Mouse (Mus musculus) spleen, adult 12 weeks (tissue): ENCODE results near the gene Ubc.
"Not testable (repeated sequence)": the region's sequence is repeated elsewhere in the genome, so short reads cannot be mapped to it uniquely, and the experiment has no call there.

Experiments
- DNase-seq: peaks from one replicate; pipeline ENCODE4 v3.0.0; 2022; ENCODE audit warnings: low spot score

Ubc gene

DNA sequence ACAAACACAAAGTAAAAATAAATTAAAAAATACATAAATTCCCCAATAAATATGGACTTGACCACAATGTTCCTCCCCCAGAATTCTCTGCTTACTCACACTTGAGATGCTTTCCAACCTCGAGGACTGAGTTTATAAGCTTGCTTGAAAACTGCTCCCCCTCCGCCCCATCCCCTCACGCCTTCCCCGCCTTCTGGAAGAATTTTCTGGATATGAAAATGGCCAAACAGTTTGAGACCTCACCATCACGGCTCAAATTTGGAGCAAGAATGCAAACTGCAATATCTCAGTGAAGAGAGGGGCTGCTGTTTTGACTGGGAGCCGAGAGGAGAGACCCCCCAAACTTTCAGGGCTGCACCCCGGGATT lies 14.5 kb upstream of the Ubc start:
- no peak for DNase-seq

DNA sequence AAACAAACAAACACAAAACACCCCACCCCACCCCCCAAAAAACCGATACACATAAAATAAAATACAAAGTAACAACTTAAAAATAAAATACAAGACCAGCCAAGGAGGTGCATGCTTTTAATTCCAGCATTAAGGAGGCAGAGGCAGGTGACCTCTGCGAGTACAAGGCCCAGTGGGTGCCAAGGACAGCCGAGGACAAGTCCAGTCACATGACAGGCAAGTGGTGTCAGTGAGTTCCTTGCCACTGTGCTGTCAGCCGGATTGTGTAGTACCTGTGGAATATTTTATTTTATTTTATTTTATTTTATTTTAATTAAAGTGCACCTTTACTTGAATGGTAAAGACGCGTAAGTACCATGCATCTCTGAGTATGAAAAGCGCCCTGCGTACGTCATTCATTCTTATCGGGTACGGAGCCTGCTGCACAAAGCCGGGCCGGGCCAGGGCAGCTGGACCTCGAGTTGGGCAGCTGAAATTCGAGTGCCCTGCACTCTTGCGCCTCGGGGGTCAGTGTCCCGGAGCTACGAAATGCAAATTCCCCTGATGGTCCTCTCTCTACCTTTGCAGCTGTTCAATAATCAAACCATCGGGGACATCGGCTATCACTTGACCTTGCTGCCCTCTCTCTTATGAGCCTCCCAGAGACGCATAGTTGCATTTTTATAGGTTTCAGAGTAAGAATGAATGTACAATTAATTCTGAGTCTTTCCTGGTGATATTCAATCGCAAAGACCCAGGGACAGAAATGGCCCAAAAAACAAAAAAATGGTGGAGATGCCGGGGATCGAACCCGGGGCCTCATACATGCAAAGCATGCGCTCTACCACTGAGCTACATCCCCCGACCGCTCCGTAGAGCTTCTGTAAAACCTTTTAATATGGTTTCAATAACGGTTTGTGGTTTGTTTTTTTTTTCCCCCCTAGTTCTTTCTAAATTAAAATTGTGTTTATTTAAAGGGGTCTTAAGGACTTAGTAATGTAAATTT lies 13.8 kb upstream of the Ubc start:
- peak; percentile 69 for DNase-seq

DNA sequence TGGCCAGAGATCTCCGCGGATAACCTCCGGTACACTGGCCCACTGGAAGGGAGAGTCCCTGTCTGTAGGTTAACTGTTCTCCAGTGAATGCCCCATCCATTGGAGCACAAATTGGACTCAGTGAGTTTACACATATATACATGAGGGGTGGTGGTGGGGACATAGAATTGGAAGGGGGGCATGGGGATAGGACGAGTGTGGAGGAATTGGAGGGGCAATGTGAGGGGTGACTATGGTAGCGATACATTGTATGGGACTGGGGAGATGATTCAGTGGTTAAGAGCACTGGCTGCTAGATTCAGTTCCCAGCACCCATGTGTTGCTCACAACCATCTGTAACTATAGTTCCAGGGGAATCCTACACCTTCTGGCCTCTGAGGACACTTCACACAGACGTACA lies 13.0 kb upstream of the Ubc start:
- DNase-seq: no peak

DNA sequence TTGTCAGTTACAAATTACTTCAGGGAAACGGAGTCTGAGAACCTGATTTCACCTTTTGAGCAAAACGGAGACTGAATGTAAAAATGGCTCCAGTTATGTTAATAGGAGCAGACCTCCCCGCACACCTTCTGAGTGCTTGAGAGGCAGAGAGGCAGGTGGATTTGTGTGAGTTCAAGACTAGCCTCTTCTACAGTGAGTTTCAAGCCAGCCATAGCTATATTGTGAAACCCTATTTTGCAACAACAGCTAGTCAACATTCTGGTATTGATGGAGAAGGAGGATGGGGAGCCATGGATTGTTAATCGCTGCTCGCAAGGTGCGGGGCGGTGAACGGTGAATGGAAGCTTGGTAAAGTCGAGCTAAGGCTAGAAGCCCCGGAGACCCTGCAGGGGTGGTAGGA lies 12.5 kb upstream of the Ubc start:
- no peak for DNase-seq

DNA sequence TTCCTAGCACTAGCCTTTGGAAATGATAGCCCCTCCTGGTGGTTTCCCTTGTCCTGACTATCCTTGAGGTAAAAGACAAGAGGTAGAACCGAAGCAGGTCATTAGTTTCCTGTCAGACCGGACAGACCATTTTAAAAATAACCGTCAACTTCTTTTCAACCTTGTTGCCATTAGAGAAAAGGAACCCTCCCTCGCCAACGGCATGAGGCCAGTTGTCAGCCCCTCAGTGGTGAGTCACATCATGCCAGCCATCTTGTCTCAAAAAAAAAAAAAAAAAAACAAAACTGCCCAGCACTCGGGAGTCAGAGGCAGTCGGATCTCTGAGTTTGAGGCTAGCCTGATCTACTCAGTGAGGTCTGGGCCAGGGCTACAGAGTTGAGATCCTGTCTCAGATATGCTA lies 10.9 kb upstream of the Ubc start:
- DNase-seq: no peak

DNA sequence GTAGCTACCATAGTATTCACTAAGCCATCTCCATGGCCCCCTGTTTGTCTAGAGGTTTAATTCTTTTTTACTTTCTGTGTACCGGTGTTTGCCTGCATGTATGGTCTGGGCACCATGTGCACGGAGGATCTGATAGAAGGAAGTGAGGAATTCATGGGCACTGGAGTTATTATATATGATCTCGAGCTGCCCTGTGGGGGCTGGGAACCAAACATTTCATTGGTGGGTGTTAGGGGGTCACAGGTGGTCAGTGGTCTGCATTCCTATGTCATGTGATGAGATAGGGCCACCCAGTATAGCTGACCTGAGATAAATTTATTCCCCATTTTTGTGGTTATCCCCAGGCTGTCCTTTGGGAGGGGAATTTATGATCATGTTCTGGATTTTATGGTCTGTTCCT lies 5.0 kb upstream of the Ubc start:
- DNase-seq: no peak

DNA sequence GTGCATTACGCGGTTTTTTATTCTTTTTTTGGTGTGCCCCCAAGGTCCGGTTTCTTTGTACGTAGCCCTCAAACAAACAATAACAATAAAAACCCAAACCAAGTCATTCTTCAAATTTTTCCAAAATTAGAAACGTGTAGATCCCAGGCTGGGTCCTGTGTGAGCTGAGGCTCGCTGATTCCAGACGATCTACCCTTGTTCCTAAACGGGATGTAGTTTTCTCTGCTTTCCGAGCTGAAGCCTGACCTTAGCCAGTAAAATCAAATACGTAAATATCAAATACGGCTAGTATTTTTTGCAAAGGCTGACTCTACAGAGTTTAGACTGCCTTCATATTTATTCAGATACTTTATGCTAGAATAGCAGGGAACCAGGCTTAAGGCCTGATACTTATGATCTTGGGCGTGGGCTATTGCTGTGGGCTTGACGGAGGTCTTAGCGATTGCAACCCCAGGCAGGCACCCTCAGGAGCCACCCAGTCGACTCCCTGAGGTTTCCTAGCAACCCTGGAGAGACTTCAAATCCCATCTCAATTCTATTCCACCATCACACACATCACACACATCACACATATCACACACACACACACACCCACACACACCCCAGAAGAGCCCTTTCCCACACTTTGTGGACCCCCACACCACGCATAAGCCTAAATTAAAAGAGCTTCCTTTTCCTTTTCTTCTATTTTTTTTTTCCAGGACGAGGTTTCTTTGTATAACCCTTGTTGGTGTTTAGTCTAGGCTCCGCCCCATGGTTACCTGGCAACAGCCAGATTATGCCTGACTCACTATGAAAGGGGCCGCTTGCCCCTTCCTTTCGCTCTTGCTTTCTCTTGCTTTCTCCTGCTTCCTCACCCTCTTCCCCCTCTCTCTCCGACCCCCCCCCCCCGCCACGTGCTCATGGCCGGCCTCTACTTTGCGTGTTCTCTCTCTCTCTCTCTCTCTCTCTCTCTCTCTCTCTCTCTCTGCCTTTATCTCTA lies 3.9 kb upstream of the Ubc start:
- DNase-seq: peak; percentile 74

DNA sequence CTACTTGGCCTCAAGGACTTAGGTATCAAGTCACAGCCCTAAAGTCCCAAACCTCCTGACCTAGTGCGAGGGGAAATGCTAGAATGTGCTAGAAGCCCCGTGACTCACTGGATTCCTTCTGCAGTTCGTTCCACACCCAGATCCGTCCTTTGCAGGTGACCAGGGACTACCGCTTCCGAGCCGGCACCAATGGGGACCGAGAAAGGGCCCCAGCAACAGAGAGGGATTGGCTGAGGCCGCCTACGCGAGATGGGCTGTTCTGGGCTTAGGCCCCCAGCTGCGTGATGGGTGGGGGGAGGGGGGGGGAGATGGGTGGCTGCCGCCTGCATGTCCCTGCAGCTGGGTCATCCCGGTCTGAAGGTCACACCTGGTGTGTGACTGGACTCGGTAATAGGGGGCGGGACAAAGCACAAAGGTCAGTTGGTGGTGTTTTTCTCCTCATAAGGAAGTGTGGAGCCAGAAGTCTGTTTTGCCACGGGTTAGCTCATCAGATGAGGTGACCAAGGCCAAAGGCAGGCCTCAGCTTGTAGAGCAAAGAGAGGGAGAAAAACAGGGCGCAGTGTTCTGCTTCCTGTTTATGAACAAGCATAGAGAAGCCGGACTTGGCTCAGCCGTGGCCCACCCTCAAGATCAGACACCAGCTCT lies 3.1 kb upstream of the Ubc start:
- DNase-seq: peak; percentile 91

DNA sequence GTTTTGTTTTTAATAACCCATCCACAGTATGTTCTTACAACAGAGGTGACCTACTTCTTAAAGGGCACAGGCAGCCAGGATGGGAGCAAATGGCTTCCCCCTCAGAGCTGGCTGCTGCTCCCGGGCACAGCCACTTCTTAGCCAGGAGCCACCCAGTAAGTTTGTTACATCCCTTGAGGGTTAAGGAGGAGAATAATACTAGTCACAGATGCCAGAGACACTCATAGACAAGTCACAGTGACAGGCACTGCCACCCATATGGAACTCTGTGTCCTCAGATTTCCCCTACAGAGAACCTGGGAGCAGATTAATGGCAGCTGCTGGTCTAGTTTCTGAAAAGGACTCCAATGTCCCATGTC lies 2.6 kb upstream of the Ubc start:
- DNase-seq: no peak

DNA sequence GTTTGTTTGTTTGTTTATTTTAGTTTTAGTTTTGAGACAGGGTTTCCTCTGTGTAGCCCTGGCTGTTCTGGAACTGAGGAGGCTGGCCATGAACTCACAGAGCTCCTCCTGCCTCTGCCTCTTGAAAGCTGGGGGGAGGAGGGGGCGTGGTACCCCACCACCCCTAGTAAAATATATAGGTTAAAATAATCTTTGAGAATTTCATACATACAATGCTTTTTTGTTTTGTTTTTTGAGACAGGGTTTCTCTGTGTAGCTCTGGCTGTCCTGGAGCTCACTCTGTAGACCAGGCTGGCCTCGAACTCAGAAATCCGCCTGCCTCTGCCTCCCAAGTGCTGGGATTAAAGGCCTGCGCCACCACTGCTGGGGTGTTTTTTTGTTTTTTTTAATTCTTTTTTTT lies 2.2 kb upstream of the Ubc start:
- DNase-seq: not testable (repeated sequence)

DNA sequence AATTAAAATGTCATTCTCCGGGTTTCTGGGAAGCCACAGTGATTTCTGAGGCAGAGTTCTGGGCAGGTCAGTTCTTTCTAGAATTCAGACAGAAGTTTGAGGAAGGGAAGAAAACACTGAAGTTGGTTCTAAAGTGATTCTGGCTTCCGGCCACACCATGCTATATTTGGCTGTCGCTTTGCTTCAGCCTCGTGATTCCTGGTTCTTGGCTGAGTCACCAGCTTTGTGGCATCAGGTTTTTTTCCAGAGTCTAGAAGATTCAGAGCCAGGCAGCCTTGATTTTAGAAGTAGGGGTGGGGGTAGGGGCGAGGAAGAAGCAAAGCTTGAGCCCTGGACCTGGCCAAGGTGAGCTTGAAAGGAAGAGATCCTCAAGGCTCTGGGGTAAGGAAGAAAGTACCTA lies 1.6 kb upstream of the Ubc start:
- DNase-seq: peak; percentile 34

DNA sequence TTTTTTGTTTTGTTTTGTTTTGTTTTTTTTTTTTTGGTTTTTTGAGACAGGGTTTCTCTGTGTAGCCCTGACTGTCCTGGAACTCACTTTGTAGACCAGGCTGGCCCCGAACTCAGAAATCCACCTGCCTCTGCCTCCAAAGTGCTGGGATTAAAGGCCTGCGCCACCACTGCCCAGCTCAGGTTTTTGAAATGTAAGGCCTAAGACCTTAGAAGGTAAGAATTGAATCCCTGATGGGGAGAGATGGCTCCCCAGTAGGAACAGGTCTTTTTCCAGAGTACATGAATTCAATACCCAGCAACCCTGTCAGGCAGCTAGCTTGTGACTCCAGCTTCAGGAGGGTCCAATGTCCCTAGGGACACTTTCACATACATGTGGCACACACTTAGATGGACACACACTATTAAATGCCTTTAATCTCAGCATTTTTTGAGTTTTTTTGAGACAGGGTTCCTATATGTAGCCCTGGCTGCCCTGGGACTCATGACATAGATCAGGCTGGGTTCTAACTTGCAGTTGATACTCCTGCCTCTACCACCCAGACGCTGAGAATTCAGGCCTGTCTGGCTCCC lies 990 bp upstream of the Ubc start:
- DNase-seq: no peak

DNA sequence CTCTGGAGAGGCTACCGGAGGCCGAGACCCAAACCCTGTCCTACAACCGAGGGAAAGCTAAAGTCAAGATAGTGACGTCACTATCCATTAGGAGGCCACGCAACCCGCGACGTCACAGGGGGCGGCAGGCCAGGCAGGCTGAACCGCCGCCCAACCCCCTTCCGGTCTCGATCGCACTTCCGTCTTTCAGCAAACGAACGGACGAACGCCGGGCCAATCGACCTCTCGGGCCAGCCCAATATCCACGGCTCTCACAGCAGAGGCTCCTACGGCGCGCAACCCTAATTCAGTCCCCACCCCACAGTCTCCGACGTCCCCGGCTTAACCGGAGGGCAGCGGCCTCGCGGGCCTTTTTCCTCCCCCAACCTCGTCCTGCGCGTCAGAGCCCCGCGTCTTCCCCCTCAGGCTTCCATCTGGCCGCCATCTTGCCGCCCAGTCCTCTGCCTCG lies 847 bp downstream of the Ubc start, which contains the start of gene Gm10382:
Gene Gm10382, plus strand, starts transcription at position 192 of the 448 bp plus-strand sequence.
- DNase-seq: peak; percentile 85

DNA sequence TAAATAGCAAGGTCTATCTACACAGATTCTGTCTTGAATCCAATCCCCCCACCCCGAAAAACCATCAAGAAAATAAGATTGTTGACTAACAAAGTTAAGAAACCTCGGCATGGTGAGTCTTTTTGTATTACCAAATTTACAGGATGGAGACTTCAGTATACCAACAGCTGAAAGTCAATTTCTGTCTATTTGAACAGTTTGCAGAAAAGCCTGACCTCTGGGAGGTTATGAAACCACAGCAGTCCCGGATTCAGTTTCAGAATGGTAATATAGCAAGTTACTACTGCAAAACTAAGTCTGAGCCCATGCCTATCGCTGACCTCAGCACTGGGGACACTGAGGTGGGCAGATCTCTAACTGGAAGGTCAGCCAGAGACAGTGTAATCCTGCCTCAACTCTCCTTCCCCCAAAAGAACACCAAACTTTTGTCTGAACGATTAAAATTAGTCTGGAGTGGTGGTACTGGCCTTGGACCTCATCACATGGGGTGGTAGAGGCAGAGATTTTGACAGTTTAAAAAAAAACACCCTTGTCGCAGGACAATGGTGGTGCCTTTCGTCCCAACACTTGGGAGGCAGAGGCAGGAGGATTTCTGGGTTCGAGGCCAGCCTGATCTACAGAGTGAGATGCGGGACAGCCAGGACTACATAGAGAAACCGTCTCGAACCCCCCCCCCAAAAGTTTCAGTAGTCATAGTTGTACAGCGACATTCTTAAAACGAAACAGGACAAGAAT lies 1.5 kb downstream of the Ubc start:
- DNase-seq: no peak

DNA sequence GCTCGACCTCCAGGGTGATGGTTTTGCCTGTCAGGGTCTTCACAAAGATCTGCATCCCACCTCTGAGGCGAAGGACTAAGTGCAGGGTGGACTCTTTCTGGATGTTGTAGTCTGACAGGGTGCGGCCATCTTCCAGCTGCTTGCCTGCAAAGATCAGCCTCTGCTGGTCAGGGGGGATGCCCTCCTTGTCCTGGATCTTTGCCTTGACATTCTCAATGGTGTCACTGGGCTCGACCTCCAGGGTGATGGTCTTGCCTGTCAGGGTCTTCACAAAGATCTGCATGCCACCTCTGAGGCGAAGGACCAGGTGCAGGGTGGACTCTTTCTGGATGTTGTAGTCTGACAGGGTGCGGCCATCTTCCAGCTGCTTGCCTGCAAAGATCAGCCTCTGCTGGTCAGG lies 2.7 kb downstream of the Ubc start:
- not testable (repeated sequence) for DNase-seq

DNA sequence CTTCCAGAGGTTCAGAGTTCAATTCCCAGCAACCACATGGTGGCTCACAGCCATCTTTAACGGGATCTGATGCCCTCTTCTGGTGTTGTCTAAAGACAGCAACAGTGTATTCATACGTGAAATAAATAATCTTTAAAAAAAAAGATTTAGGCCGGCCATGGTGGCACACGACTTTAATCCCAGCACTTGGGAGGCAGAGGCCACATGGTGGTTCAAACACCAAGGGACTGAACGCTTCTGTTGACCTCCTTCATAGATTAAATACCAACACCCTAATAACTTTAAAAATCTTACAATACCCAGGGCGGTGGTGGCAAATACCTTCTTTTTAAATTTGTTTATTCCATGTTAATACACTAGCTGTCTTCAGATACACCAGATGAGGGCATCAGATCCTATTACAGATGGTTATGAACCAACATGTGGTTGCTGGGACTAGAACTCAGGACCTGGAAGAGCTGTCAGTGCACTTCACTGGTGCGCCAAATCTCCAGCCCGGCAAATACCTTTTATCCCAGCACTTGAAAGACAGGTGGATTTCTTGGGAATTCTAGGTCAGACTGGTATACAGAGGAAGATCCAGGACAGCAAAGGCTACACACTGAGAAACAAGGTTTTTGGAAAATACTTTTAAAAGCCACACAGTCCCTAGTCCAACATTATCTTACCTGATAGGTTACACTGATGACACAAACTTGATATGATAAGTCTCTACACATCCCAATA lies 4.6 kb downstream of the Ubc start:
- DNase-seq: no peak

DNA sequence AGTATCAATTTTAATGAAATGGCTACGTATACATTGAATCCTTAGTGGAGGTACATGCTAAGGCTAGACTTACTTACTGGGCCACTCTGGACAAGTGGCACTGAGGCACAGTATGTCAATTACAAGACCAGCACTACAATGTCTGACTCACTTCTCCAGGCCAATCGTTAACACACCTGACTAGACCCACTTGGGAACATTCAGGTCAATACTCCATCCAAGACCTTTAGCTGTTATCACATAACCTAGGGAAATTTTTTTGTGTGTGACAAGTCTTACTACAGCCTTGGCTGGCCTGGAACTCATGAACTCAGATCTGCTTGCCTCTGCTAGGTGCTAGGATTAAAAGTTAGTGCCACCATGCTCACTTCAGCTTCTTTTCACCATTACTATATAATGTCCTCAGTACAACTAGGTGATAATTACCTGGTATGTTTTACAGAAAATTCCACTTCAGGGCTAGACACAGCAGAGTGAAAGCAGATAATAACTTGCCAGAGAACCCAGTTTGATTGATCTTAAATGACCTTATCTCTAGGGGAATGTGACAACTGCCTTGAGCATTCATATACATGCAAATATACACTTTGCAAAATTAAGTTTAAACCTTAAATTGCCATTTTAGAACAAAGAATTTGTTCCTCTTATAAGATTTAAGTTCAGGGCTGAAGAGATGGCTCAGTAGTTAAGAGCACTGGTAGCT lies 5.3 kb downstream of the Ubc start:
- DNase-seq: no peak

DNA sequence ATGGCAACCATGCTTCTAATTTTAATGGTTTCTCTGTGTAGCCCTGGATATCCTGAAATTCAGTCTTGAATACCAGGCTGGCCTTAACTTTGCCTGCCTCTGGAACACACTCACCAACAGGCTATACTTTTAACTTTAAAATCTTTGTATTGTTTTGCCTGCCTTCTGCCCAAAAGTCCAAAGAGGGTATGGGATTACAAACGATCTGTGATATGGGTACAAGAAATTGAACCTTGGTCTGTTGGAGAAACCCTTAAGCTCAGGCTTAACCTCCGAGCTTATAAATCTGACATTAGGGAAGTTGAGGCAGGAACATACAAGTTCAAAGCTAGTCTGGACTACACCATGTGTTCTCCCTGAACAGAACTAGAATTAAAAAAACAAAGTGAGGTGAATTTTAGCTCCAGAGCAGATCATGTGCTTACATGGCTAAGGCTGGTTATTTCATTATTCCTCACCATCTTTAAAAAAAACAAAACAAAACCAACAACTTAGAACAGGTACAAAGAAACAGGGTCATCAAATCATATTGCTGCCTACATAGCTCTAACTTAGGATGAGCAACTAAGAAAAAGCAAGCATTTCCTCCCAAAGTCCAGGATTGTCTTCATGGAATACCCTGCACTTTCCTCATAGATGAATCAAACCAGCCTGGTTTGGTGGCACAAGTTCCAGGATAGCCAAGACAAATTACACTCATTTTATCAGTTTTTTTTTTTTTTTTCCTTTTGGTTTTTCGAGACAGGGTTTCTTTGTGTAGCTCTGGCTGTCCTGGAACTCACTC lies 6.2 kb downstream of the Ubc start:
- DNase-seq: no peak
